ENCODE assay signal across 10 mouse cellular contexts in genomic region chr1:187282804-187283203, GRCm38 (mm10).
DNase-seq lines count a peak whose midpoint lies in the region; ATAC-seq and TF ChIP-seq lines count a peak whose summit lies in the region.
"Had no signal": no experiment of that assay in that cellular context is flagged by ENCODE, and none has a peak within 500 bp of the region (broad histone marks: within the 10 kb centered on the region; RNA-seq: fewer than 3 reads in every experiment).

No protein-coding gene starts in this region.

- no peaks in the 10 kb centered on the region for H3K27me3 ChIP-seq in forebrain, embryonic 13.5 days
- H3K27me3 ChIP-seq in forebrain, embryonic 10.5 days (ENCODE audit: poor library complexity, severe bottlenecking): no peaks in the 10 kb centered on the region
- H3K27me3 ChIP-seq in liver, embryonic 16.5 days (ENCODE audit: control insufficient read depth, insufficient read depth, low read depth, low read length): no peaks in the 10 kb centered on the region
- H3K27me3 ChIP-seq in liver, embryonic 11.5 days (replicated peaks; ENCODE audit: control insufficient read depth, insufficient read depth, low read length): no peaks in the 10 kb centered on the region
- no peaks in the 10 kb centered on the region for H3K27me3 ChIP-seq in heart, embryonic 15.5 days
- no peaks in the 10 kb centered on the region for H3K27me3 ChIP-seq in cerebellum, adult 2 months (ENCODE audit: control insufficient read depth, insufficient read depth, low read length)

- H3K9ac ChIP-seq in forebrain, embryonic 13.5 days: no peak overlapping the region
- no peak overlapping the region for H3K9ac ChIP-seq in liver, embryonic 16.5 days (ENCODE audit: low read depth, low read length)
- H3K9ac ChIP-seq in liver, embryonic 11.5 days (ENCODE audit: low read depth, low read length): no peak overlapping the region
- H3K9ac ChIP-seq in heart, embryonic 15.5 days: no peak overlapping the region

- 76% methylated on average over 6 of the region's 6 CpGs for WGBS in forebrain, embryonic 13.5 days
- 90% methylated on average over 6 of the region's 6 CpGs for WGBS in forebrain, embryonic 10.5 days
- 51% methylated on average over 6 of the region's 6 CpGs for WGBS in liver, embryonic 16.5 days (ENCODE audit: insufficient replicate concordance)
- 78% methylated on average over 6 of the region's 6 CpGs for WGBS in liver, embryonic 11.5 days
- WGBS in heart, embryonic 15.5 days: 44% methylated on average over 6 of the region's 6 CpGs
- 30% methylated on average over 6 of the region's 6 CpGs for WGBS in cerebellum, adult 2 months

- no peak for DNase-seq in forebrain, embryonic 10.5 days (ENCODE audit: extremely low spot score, low spot score)
- DNase-seq in liver, embryonic 11.5 days (ENCODE audit: low spot score): no peak
- DNase-seq in lung, postnatal 36 days: peak; percentile 44
- DNase-seq in cerebellum, adult 2 months: no peak
- DNase-seq in thymus, adult 18-20 months: no peak
- DNase-seq: B cell, adult 2 months had no signal

- no peaks in the 10 kb centered on the region for H3K36me3 ChIP-seq in forebrain, embryonic 13.5 days (ENCODE audit: poor library complexity, severe bottlenecking)
- H3K36me3 ChIP-seq in forebrain, embryonic 10.5 days (replicated peaks): no peaks in the 10 kb centered on the region
- no peaks in the 10 kb centered on the region for H3K36me3 ChIP-seq in liver, embryonic 16.5 days (ENCODE audit: control insufficient read depth, insufficient read depth)
- no peaks in the 10 kb centered on the region for H3K36me3 ChIP-seq in liver, embryonic 11.5 days (ENCODE audit: control insufficient read depth, insufficient read depth, low read length)
- H3K36me3 ChIP-seq in heart, embryonic 15.5 days: no peaks in the 10 kb centered on the region

- no peak for TF ChIP-seq POLR2A in cerebellum, adult 2 months (IDR thresholded peaks at IDR 0.05; ENCODE audit: borderline replicate concordance, insufficient read depth, low read length)

- H3K9me3 ChIP-seq in forebrain, embryonic 13.5 days (replicated peaks): no peaks in the 10 kb centered on the region
- H3K9me3 ChIP-seq in forebrain, embryonic 10.5 days: no peaks in the 10 kb centered on the region
- no peaks in the 10 kb centered on the region for H3K9me3 ChIP-seq in liver, embryonic 16.5 days (replicated peaks; ENCODE audit: control insufficient read depth, low read length)
- H3K9me3 ChIP-seq in liver, embryonic 11.5 days (ENCODE audit: control insufficient read depth, low read length): no peaks in the 10 kb centered on the region
- H3K9me3 ChIP-seq in heart, embryonic 15.5 days (replicated peaks): no peaks in the 10 kb centered on the region

- TF ChIP-seq CTCF in cerebellum, adult 2 months (IDR thresholded peaks at IDR 0.05; ENCODE audit: borderline replicate concordance, insufficient read depth, low read depth, low read length): no peak

- 0 out of 2 replicates have a peak overlapping the region, but pooled peaks have one; percentile 6 for H3K27ac ChIP-seq in forebrain, embryonic 13.5 days
- H3K27ac ChIP-seq in forebrain, embryonic 10.5 days: no peak overlapping the region
- no peak overlapping the region for H3K27ac ChIP-seq in liver, embryonic 16.5 days (ENCODE audit: low read length)
- H3K27ac ChIP-seq in liver, embryonic 11.5 days (ENCODE audit: low read depth, low read length): no peak overlapping the region
- H3K27ac ChIP-seq in heart, embryonic 15.5 days: no peak overlapping the region
- H3K27ac ChIP-seq in cerebellum, adult 2 months (ENCODE audit: insufficient read depth, low read length): no peak overlapping the region

- no peak; the same call in 1 of the 2 replicates for ATAC-seq in forebrain, embryonic 13.5 days
- ATAC-seq in liver, embryonic 16.5 days (ENCODE audit: low read depth): 0 out of 2 replicates have a peak, but pooled peaks have one; percentile 9
- ATAC-seq in liver, embryonic 11.5 days (replicated peaks; ENCODE audit: low FRiP score): no peak
- peak; percentile 62 for ATAC-seq in heart, embryonic 15.5 days (replicated peaks; ENCODE audit: insufficient number of reproducible peaks, insufficient read depth, low FRiP score, low read depth)

- H3K4me1 ChIP-seq in forebrain, embryonic 13.5 days: peaks cover 15% of the 10 kb centered on the region
- H3K4me1 ChIP-seq in forebrain, embryonic 10.5 days: peaks cover 22% of the 10 kb centered on the region
- H3K4me1 ChIP-seq in liver, embryonic 16.5 days (ENCODE audit: control insufficient read depth, low read depth, low read length): no peaks in the 10 kb centered on the region
- no peaks in the 10 kb centered on the region for H3K4me1 ChIP-seq in liver, embryonic 11.5 days (replicated peaks; ENCODE audit: control insufficient read depth, insufficient read depth, low read length)
- peaks cover 13% of the 10 kb centered on the region for H3K4me1 ChIP-seq in heart, embryonic 15.5 days (replicated peaks)
- peaks cover 3% of the 10 kb centered on the region; the same call in 1 of the 2 replicates for H3K4me1 ChIP-seq in cerebellum, adult 2 months (ENCODE audit: control insufficient read depth, insufficient read depth, low read length)

- no peak overlapping the region for H3K4me2 ChIP-seq in forebrain, embryonic 13.5 days
- no peak overlapping the region for H3K4me2 ChIP-seq in liver, embryonic 16.5 days (ENCODE audit: low read depth, low read length)
- no peak overlapping the region for H3K4me2 ChIP-seq in liver, embryonic 11.5 days
- no peak overlapping the region for H3K4me2 ChIP-seq in heart, embryonic 15.5 days

- H3K4me3 ChIP-seq in forebrain, embryonic 13.5 days: no peak overlapping the region
- no peak overlapping the region for H3K4me3 ChIP-seq in forebrain, embryonic 10.5 days
- no peak overlapping the region for H3K4me3 ChIP-seq in liver, embryonic 16.5 days (ENCODE audit: low read depth, low read length)
- no peak overlapping the region for H3K4me3 ChIP-seq in liver, embryonic 11.5 days (ENCODE audit: low read depth, low read length)
- no peak overlapping the region for H3K4me3 ChIP-seq in heart, embryonic 15.5 days
- no peak overlapping the region for H3K4me3 ChIP-seq in cerebellum, adult 2 months (replicated peaks; ENCODE audit: insufficient read depth, low read depth, low read length)
- H3K4me3 ChIP-seq: myocyte had no signal

Comparison
In these comparisons a context has a peak if more than half of its experiments do, and no peak if none do; other contexts are left out.
1. ATAC-seq: peak in liver, embryonic 16.5 days (single experiment) and heart, embryonic 15.5 days (single experiment); none in forebrain, embryonic 13.5 days (single experiment) and liver, embryonic 11.5 days (single experiment).